Mouse (Mus musculus): ENCODE data around the gene Dnah12. TPM values are rescaled to one million over a fixed set of nuclear protein-coding genes. Genes with fewer than 3 reads are reported as not detected.
"Not testable (repeated sequence)": the region's sequence is repeated elsewhere in the genome, so short reads cannot be mapped to it uniquely, and the experiment has no call there.

Dnah12 gene
- polyA plus RNA-seq, 2 experiments = 0.14 to 0.15 TPM

DNA sequence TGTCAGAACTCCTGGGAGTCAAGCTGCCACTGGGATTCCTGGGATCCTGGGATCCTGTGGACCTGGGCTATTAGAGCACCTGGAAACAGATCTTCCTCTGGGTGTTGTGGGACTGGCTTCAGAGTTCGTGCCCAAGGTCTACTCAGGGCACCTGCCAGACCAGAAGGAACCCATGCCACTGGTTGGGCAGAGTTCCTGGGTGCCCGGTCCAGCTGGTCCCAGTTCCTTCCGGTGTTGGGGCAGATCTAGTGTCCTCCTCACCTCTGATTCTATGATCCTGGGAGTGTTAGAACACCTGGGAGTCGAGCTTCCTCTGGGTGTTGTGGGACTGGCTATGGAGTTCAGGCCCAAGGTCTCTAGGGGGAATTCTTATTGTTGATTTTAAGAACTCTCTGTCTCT is 214.3 kb downstream of the Dnah12 start:
- Histone ChIP-seq H3K9me3 (ENCODE audit: control insufficient read depth, low read length) (no peaks in the 10 kb centered on the region), H3K4me2 (replicated peaks; ENCODE audit: low read depth, low read length, severe bottlenecking) (no peak overlapping the region), H3K27ac (replicated peaks; ENCODE audit: low read depth, low read length) (no peak overlapping the region), H3K9ac (ENCODE audit: low read depth, low read length, severe bottlenecking) (no peak overlapping the region), H3K27me3 (ENCODE audit: control insufficient read depth, insufficient read depth, low read length) (no peaks in the 10 kb centered on the region), H3K36me3 (ENCODE audit: control insufficient read depth, insufficient read depth, low read length) (no peaks in the 10 kb centered on the region), H3K4me3 (replicated peaks; ENCODE audit: low read length) (no peak overlapping the region), H3K4me1 (ENCODE audit: control insufficient read depth, insufficient read depth, low read length) (no peaks in the 10 kb centered on the region)
- ATAC-seq (ENCODE audit: low FRiP score, low read depth) = no peak
- TF ChIP-seq POLR2A (IDR thresholded peaks at IDR 0.05; ENCODE audit: borderline replicate concordance, extremely low read depth, insufficient read depth, insufficient read length) = no peak
- no peak for DNase-seq (ENCODE audit: low spot score)
- WGBS = 88% methylated on average over 4 of the region's 4 CpGs

GRCm38 (mm10) chr14:26910461-26910860 is 217.4 kb downstream of the Dnah12 start:
- not testable (repeated sequence) for H3K9ac ChIP-seq (ENCODE audit: low read depth, low read length, severe bottlenecking); H3K4me3 ChIP-seq (replicated peaks; ENCODE audit: low read length); H3K4me1 ChIP-seq (ENCODE audit: control insufficient read depth, insufficient read depth, low read length); H3K36me3 ChIP-seq (ENCODE audit: control insufficient read depth, insufficient read depth, low read length); DNase-seq (ENCODE audit: low spot score); H3K27me3 ChIP-seq (ENCODE audit: control insufficient read depth, insufficient read depth, low read length); H3K4me2 ChIP-seq (replicated peaks; ENCODE audit: low read depth, low read length, severe bottlenecking); H3K27ac ChIP-seq (replicated peaks; ENCODE audit: low read depth, low read length); ATAC-seq (ENCODE audit: low FRiP score, low read depth); H3K9me3 ChIP-seq (ENCODE audit: control insufficient read depth, low read length)
- 58% methylated on average over 9 of the region's 9 CpGs for WGBS

GRCm38 (mm10) chr14:26911201-26911600 is 218.1 kb downstream of the Dnah12 start:
- Histone ChIP-seq H3K27me3 (ENCODE audit: control insufficient read depth, insufficient read depth, low read length) (no peaks in the 10 kb centered on the region), H3K9me3 (ENCODE audit: control insufficient read depth, low read length) (no peaks in the 10 kb centered on the region), H3K36me3 (ENCODE audit: control insufficient read depth, insufficient read depth, low read length) (no peaks in the 10 kb centered on the region), H3K4me2 (replicated peaks; ENCODE audit: low read depth, low read length, severe bottlenecking) (no peak overlapping the region), H3K4me3 (replicated peaks; ENCODE audit: low read length) (no peak overlapping the region), H3K27ac (replicated peaks; ENCODE audit: low read depth, low read length) (no peak overlapping the region), H3K4me1 (ENCODE audit: control insufficient read depth, insufficient read depth, low read length) (no peaks in the 10 kb centered on the region), H3K9ac (ENCODE audit: low read depth, low read length, severe bottlenecking) (no peak overlapping the region)
- no peak for TF ChIP-seq POLR2A (IDR thresholded peaks at IDR 0.05; ENCODE audit: borderline replicate concordance, extremely low read depth, insufficient read depth, insufficient read length)
- 67% methylated on average over 6 of the region's 6 CpGs for WGBS
- ATAC-seq (ENCODE audit: low FRiP score, low read depth) (no peak), DNase-seq (ENCODE audit: low spot score) (peak; percentile 23)

DNA sequence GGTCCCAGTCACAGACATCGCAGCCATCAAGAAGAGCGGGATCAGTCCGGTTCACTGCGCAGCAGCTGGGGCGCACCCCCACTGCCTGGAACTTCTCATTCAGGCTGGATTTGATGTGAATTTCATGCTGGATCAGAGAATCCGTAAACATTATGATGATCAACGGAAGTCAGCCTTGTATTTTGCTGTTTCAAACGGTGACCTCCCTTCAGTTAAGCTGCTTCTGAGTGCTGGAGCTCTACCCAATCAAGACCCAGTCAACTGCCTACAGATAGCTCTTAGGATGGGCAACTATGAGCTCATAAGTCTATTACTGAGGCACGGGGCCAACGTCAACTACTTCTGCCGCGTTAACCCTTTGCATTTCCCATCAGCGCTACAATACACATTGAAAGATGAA is 218.8 kb downstream of the Dnah12 start:
- no peaks in the 10 kb centered on the region for H3K9me3 ChIP-seq (ENCODE audit: control insufficient read depth, low read length)
- no peak overlapping the region for H3K9ac ChIP-seq (ENCODE audit: low read depth, low read length, severe bottlenecking)
- DNase-seq (ENCODE audit: low spot score) (no peak), ATAC-seq (ENCODE audit: low FRiP score, low read depth) (no peak)
- H3K36me3 ChIP-seq (ENCODE audit: control insufficient read depth, insufficient read depth, low read length) = no peaks in the 10 kb centered on the region
- WGBS = 93% methylated on average over 13 of the region's 13 CpGs
- H3K27me3 ChIP-seq (ENCODE audit: control insufficient read depth, insufficient read depth, low read length) = no peaks in the 10 kb centered on the region
- H3K4me1 ChIP-seq (ENCODE audit: control insufficient read depth, insufficient read depth, low read length) = no peaks in the 10 kb centered on the region
- H3K4me3 ChIP-seq (replicated peaks; ENCODE audit: low read length) = no peak overlapping the region
- no peak overlapping the region for H3K27ac ChIP-seq (replicated peaks; ENCODE audit: low read depth, low read length)
- H3K4me2 ChIP-seq (replicated peaks; ENCODE audit: low read depth, low read length, severe bottlenecking) = no peak overlapping the region
- no peak for TF ChIP-seq POLR2A (IDR thresholded peaks at IDR 0.05; ENCODE audit: borderline replicate concordance, extremely low read depth, insufficient read depth, insufficient read length)

DNA sequence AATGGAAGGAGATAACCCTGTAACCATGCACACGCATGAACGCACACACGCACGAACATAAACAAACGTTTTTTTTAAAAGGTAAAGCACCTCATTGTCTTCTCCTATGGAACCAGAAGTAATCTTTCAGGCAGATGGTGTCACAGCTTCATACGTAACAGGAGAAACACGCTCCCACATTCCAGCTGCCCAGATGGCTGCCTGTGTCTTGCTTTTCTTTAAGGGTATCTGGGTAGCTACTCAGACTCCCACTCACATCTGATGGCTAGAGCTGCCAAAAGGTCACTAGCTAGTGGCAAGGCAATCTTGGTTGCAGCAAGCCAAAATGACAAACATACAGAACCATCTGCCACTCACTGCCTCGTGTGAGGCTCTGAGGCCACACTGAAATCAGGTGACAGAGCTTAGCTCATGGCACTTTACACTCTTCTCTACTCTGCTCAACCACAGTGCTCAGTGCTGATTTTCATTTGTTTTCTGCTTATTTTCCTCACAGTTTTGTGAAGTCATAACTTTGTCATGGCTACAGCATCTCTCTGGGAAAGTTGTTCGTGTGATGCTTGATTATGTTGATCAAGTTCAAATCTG is 220.7 kb downstream of the Dnah12 start:
- Histone ChIP-seq H3K36me3 (ENCODE audit: control insufficient read depth, insufficient read depth, low read length) (no peaks in the 10 kb centered on the region; the same call in none of the 2 replicates), H3K27ac (replicated peaks; ENCODE audit: low read depth, low read length) (no peak overlapping the region), H3K9me3 (ENCODE audit: control insufficient read depth, low read length) (no peaks in the 10 kb centered on the region), H3K27me3 (ENCODE audit: control insufficient read depth, insufficient read depth, low read length) (no peaks in the 10 kb centered on the region), H3K4me3 (replicated peaks; ENCODE audit: low read length) (no peak overlapping the region), H3K4me2 (replicated peaks; ENCODE audit: low read depth, low read length, severe bottlenecking) (no peak overlapping the region), H3K9ac (ENCODE audit: low read depth, low read length, severe bottlenecking) (no peak overlapping the region), H3K4me1 (ENCODE audit: control insufficient read depth, insufficient read depth, low read length) (no peaks in the 10 kb centered on the region)
- 79% methylated on average over 9 of the region's 9 CpGs for WGBS
- DNase-seq (ENCODE audit: low spot score) (no peak), ATAC-seq (ENCODE audit: low FRiP score, low read depth) (no peak)
- no peak for TF ChIP-seq POLR2A (IDR thresholded peaks at IDR 0.05; ENCODE audit: borderline replicate concordance, extremely low read depth, insufficient read depth, insufficient read length)

DNA sequence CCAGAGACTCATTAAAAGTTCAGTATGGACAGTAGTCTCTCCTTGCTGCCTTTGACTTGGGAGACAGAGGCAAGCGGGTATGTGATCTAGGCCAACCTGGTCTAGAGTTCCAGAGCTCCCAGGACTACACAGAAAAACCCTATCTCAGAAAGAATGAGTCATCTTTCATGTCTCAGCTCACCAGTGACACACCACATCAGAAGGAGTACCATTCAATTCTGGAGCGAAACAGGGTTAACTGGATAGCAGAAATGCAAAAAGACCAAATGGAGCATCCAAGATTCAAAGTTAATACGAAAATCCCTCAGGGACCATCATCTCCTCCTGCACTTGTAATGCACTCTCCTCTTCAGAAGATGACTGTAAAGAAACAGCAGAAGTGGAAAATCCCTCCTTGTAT is 226.2 kb downstream of the Dnah12 start:
- no peak overlapping the region for H3K4me3 ChIP-seq (replicated peaks; ENCODE audit: low read length)
- H3K9me3 ChIP-seq (ENCODE audit: control insufficient read depth, low read length) = no peaks in the 10 kb centered on the region
- no peak overlapping the region for H3K27ac ChIP-seq (replicated peaks; ENCODE audit: low read depth, low read length)
- H3K4me1 ChIP-seq (ENCODE audit: control insufficient read depth, insufficient read depth, low read length) = no peaks in the 10 kb centered on the region
- no peak overlapping the region for H3K4me2 ChIP-seq (replicated peaks; ENCODE audit: low read depth, low read length, severe bottlenecking)
- TF ChIP-seq POLR2A (IDR thresholded peaks at IDR 0.05; ENCODE audit: borderline replicate concordance, extremely low read depth, insufficient read depth, insufficient read length) = no peak
- H3K36me3 ChIP-seq (ENCODE audit: control insufficient read depth, insufficient read depth, low read length) = peaks cover 41% of the 10 kb centered on the region
- no peak overlapping the region for H3K9ac ChIP-seq (ENCODE audit: low read depth, low read length, severe bottlenecking)
- WGBS = 96% methylated on average over 3 of the region's 3 CpGs
- no peak for ATAC-seq (ENCODE audit: low FRiP score, low read depth)
- DNase-seq (ENCODE audit: low spot score) = no peak
- H3K27me3 ChIP-seq (ENCODE audit: control insufficient read depth, insufficient read depth, low read length) = no peaks in the 10 kb centered on the region

All from limb, embryonic 14.5 days (tissue).